Mouse (Mus musculus): ENCODE measurements around the gene Cfap73. TPM values are rescaled to one million over a fixed set of nuclear protein-coding genes. Genes with fewer than 3 reads are reported as not detected.

Gene Cfap73
- polyA plus RNA-seq, 1 experiment, result 0.15 TPM

DNA sequence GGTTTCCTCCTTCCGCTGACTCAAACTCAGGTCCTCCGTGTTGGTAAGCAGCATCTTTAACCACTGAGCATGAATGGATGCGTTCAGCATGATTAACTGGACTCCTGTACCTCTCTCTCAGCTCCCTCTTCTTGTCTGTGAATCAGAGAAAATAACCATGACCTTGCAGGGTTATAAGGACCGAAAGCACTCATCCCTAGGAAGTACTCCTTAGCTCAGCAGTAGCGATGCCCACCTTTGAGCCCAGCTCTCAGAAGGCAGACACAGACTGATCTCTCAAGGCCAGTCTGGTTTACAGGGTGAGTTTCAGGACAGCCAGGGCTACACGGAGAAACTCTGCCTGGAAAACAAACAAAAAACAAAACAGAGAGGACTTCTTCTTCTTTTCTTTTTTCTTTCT lies 39.5 kb downstream of the Cfap73 start:
- no peaks in the 10 kb centered on the region for H3K36me3 ChIP-seq (ENCODE audit: control insufficient read depth, insufficient read depth, low read length)
- H3K27me3 ChIP-seq (ENCODE audit: control insufficient read depth, insufficient read depth, low read length), result no peaks in the 10 kb centered on the region
- no peak overlapping the region for H3K27ac ChIP-seq (ENCODE audit: control insufficient read depth, insufficient read depth, low read length)
- TF ChIP-seq POLR2A (IDR thresholded peaks at IDR 0.05; ENCODE audit: control insufficient read depth, extremely low read depth, insufficient read depth, low read length, poor library complexity) (no peak), CTCF (IDR thresholded peaks at IDR 0.05; ENCODE audit: borderline replicate concordance, control insufficient read depth, extremely low read depth, insufficient read depth, low read length, poor library complexity) (no peak)
- peaks cover 5% of the 10 kb centered on the region for H3K4me1 ChIP-seq (replicated peaks; ENCODE audit: control insufficient read depth, insufficient read depth, low read length)
- 95% methylated on average over 6 of the region's 6 CpGs for WGBS
- H3K4me3 ChIP-seq (ENCODE audit: control insufficient read depth, insufficient read depth, low read length), result no peak overlapping the region
- DNase-seq, result no peak

DNA sequence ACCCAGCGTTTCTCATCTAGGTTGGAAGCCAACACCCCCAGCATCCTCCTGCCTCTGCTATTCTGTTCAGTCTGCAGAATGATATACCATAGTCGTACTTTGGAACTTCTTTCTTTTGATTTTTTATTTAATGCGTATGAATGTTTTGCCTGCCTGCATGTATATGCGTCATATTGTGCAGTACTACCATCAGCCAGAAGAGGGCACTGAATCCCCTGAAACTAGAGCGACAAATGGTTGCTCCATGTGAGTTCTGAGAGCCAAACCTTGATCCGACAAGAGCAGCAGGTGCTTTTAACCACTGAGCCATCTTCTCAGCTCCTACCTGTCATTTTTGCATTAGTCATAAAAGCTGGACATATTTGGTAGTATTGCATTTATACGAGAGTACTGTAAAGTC lies 41.9 kb downstream of the Cfap73 start:
- TF ChIP-seq POLR2A (IDR thresholded peaks at IDR 0.05; ENCODE audit: control insufficient read depth, extremely low read depth, insufficient read depth, low read length, poor library complexity) (no peak), CTCF (IDR thresholded peaks at IDR 0.05; ENCODE audit: borderline replicate concordance, control insufficient read depth, extremely low read depth, insufficient read depth, low read length, poor library complexity) (no peak)
- H3K36me3 ChIP-seq (ENCODE audit: control insufficient read depth, insufficient read depth, low read length), result no peaks in the 10 kb centered on the region
- H3K4me3 ChIP-seq (ENCODE audit: control insufficient read depth, insufficient read depth, low read length), result no peak overlapping the region
- no peak overlapping the region for H3K27ac ChIP-seq (ENCODE audit: control insufficient read depth, insufficient read depth, low read length)
- peaks cover 7% of the 10 kb centered on the region for H3K4me1 ChIP-seq (replicated peaks; ENCODE audit: control insufficient read depth, insufficient read depth, low read length)
- no peaks in the 10 kb centered on the region for H3K27me3 ChIP-seq (ENCODE audit: control insufficient read depth, insufficient read depth, low read length)
- 85% methylated on average over 7 of the region's 7 CpGs for WGBS
- DNase-seq, result no peak

DNA sequence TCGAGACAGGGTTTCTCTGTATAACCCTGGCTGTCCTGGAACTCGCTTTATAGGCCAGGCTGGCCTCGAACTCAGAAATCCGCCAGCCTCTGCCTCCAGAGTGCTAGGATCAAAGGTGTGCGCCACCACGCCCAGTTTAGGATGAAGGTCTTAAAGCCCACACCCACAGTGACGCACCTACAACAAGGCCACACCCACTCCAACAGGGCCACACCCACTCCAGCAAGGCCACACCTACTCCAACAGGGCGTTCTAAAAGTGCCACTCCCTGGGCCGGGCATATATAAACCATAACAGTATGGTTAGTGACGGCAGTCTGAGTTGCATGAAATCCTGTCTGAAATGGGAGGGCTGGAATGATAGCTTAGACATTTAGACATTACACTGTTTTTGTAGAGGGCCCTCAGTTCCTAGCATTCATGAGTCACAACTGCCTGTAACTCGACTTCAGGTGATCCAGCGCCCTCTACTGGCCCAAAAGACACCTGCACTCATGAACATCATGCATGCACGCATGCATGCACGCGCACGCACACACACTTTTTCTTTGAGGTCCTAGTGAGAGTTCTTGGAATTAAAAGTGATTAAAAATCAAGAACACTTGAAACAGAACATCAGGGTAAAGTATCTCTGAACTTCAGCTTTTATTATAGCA lies 43.6 kb downstream of the Cfap73 start:
- H3K27me3 ChIP-seq (ENCODE audit: control insufficient read depth, insufficient read depth, low read length), result no peaks in the 10 kb centered on the region
- no peaks in the 10 kb centered on the region for H3K36me3 ChIP-seq (ENCODE audit: control insufficient read depth, insufficient read depth, low read length)
- 85% methylated on average over 16 of the region's 16 CpGs for WGBS
- peaks cover 19% of the 10 kb centered on the region for H3K4me1 ChIP-seq (replicated peaks; ENCODE audit: control insufficient read depth, insufficient read depth, low read length)
- DNase-seq, result no peak
- TF ChIP-seq CTCF (IDR thresholded peaks at IDR 0.05; ENCODE audit: borderline replicate concordance, control insufficient read depth, extremely low read depth, insufficient read depth, low read length, poor library complexity) (no peak; the same call in 1 of the 2 replicates), POLR2A (IDR thresholded peaks at IDR 0.05; ENCODE audit: control insufficient read depth, extremely low read depth, insufficient read depth, low read length, poor library complexity) (no peak)
- H3K27ac ChIP-seq (ENCODE audit: control insufficient read depth, insufficient read depth, low read length), result no peak overlapping the region
- H3K4me3 ChIP-seq (ENCODE audit: control insufficient read depth, insufficient read depth, low read length), result no peak overlapping the region

DNA sequence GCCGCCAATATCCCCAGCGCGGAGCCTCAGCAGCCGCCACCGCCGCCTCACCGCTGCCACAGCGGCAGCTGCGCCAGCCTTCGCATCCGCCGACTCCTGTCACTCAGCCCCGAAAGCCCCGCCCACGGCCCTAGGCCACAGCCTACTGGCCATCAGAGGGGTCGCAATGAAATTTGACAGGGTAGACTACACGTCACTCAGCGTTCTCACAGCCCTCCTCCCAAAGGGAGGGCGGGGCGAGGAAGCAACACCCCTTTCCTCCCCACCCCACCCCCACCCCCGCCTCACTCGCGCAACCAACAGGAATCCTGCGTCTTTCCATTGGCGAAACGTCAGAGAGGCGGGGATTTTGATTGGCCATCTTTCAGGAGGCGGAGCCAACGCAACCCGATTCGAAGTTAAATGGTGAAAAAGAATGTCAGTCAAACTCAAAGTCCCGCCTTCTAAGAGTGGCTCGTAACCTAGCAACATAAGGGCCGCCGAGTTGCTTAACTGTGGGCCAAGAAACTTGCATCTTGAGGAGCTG lies 45.4 kb downstream of the Cfap73 start, which contains the start of the genes Tpcn1 and Iqcd:
Gene Tpcn1, minus strand, starts transcription at position 105 of the 526 bp plus-strand sequence.
Gene Iqcd, plus strand, starts transcription at position 448 of the 526 bp plus-strand sequence.
- under 1% methylated on average over 35 of the region's 35 CpGs for WGBS
- H3K27me3 ChIP-seq (ENCODE audit: control insufficient read depth, insufficient read depth, low read length), result no peaks in the 10 kb centered on the region
- DNase-seq, result peak; percentile 100
- TF ChIP-seq POLR2A (IDR thresholded peaks at IDR 0.05; ENCODE audit: control insufficient read depth, extremely low read depth, insufficient read depth, low read length, poor library complexity) (peak; percentile 100), CTCF (IDR thresholded peaks at IDR 0.05; ENCODE audit: borderline replicate concordance, control insufficient read depth, extremely low read depth, insufficient read depth, low read length, poor library complexity) (peak; percentile 61; the same call in 1 of the 2 replicates)
- H3K4me3 ChIP-seq (ENCODE audit: control insufficient read depth, insufficient read depth, low read length), result peak within 1 kb of the TSS; percentile 81
- H3K4me1 ChIP-seq (replicated peaks; ENCODE audit: control insufficient read depth, insufficient read depth, low read length), result peaks cover 26% of the 10 kb centered on the region
- peak within 1 kb of the TSS; percentile 74 for H3K27ac ChIP-seq (ENCODE audit: control insufficient read depth, insufficient read depth, low read length)
- peaks cover 14% of the 10 kb centered on the region; the same call in 1 of the 2 replicates for H3K36me3 ChIP-seq (ENCODE audit: control insufficient read depth, insufficient read depth, low read length)

DNA sequence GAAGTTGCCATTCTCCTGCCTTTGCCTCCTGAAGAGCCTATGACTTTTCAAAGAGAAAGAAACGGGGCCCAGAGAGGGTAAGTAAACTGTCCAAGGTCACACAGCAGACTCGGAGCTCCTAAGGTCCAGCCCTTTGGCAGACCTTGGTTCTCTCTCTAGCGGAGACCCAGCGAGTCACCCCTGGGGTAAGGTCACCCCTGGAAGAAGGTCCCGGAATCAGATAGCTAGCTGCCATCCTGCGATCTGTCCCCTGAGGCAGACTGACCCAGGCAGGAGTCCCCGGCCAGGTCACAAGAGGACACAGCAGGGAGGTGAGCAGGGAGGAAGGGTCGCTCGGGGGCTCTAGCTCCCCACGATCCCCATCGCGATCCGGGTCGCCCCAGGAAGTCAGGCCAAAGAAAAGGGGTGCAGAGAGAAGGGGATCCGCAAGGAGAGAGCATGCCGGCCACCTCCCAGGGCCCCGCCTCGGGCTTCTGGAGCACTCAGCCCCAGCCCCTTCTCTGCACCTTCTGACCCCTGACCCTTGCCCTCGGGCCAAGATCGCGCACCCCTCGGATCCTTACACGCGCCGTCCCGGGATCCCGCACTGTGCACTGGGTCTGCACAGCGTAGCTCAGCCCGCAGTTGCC lies 46.0 kb downstream of the Cfap73 start:
- H3K27me3 ChIP-seq (ENCODE audit: control insufficient read depth, insufficient read depth, low read length), result no peaks in the 10 kb centered on the region
- no peak for DNase-seq
- peaks cover 20% of the 10 kb centered on the region; the same call in 1 of the 2 replicates for H3K36me3 ChIP-seq (ENCODE audit: control insufficient read depth, insufficient read depth, low read length)
- H3K27ac ChIP-seq (ENCODE audit: control insufficient read depth, insufficient read depth, low read length), result peak overlapping the region; percentile 74
- H3K4me3 ChIP-seq (ENCODE audit: control insufficient read depth, insufficient read depth, low read length), result peak overlapping the region; percentile 81
- peaks cover 26% of the 10 kb centered on the region for H3K4me1 ChIP-seq (replicated peaks; ENCODE audit: control insufficient read depth, insufficient read depth, low read length)
- WGBS, result under 1% methylated on average over 29 of the region's 29 CpGs
- TF ChIP-seq POLR2A (IDR thresholded peaks at IDR 0.05; ENCODE audit: control insufficient read depth, extremely low read depth, insufficient read depth, low read length, poor library complexity) (no peak; the same call in 1 of the 2 replicates), CTCF (IDR thresholded peaks at IDR 0.05; ENCODE audit: borderline replicate concordance, control insufficient read depth, extremely low read depth, insufficient read depth, low read length, poor library complexity) (no peak)

DNA sequence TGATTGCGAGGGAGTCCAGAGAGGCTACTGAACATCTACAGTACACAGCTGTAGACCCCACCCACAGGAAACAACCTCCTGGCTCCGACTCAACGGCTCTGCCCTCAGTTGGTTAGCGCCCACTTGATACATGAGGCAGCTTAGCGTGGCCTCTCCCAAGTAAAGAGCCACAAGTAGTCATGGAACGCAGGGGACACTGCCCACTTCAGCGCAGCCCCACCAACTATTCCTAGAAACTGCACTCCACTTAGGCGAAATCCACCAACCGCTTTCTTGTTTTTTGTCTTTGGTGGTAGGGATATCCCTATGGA lies 46.5 kb downstream of the Cfap73 start:
- Histone ChIP-seq H3K27me3 (ENCODE audit: control insufficient read depth, insufficient read depth, low read length) (no peaks in the 10 kb centered on the region), H3K36me3 (ENCODE audit: control insufficient read depth, insufficient read depth, low read length) (peaks cover 23% of the 10 kb centered on the region; the same call in 1 of the 2 replicates), H3K4me1 (replicated peaks; ENCODE audit: control insufficient read depth, insufficient read depth, low read length) (peaks cover 26% of the 10 kb centered on the region), H3K4me3 (ENCODE audit: control insufficient read depth, insufficient read depth, low read length) (peak overlapping the region; percentile 81), H3K27ac (ENCODE audit: control insufficient read depth, insufficient read depth, low read length) (peak overlapping the region; percentile 74)
- DNase-seq, result peak; percentile 60
- 6% methylated on average over 9 of the region's 9 CpGs for WGBS
- TF ChIP-seq CTCF (IDR thresholded peaks at IDR 0.05; ENCODE audit: borderline replicate concordance, control insufficient read depth, extremely low read depth, insufficient read depth, low read length, poor library complexity) (no peak), POLR2A (IDR thresholded peaks at IDR 0.05; ENCODE audit: control insufficient read depth, extremely low read depth, insufficient read depth, low read length, poor library complexity) (peak; percentile 76)
